Mouse (Mus musculus): ENCODE results near the gene Atp2a3.

DNA sequence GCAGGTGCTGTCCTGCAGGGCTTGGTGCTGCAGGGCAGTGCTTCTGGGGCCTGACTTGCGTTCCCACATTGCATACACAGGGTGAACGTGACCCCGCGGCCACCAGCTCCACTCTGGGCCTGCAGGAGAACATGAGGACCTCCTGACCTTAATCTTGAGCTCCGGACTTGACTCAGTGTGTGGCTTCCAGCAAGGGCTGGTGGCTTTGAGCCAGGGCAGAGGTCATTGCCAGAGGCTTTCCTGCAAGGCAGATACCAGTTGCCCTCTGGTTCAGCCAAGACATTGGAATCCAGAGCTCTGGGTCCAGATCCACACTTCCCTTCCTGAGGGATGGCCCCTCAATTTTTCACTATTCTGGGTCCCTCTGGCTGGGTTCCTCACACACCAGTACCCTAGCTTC, 53.0 kb downstream of the Atp2a3 start:
- TF ChIP-seq CTCF (IDR thresholded peaks at IDR 0.05; ENCODE audit: control insufficient read depth, insufficient read depth, insufficient read length): no peak
- no peak for TF ChIP-seq USF1 (IDR thresholded peaks at IDR 0.05; ENCODE audit: low read depth)
